Mouse (Mus musculus) heart, adult 2 months (tissue): ENCODE results near the gene Pkmyt1.

Experiments used
- CTCF ChIP-seq: fragments of 200-600 bp; IDR thresholded peaks from 2 replicates; pipeline ENCODE4 v1.8.1; 2022; ENCODE audit warnings: antibody characterized with exemption, mild to moderate bottlenecking, moderate library complexity
- EP300 ChIP-seq: fragments of 200-500 bp; IDR thresholded peaks from 2 replicates; pipeline ENCODE4 v1.6.1; 2011; ENCODE audit warnings: low read depth, low read length, control low read depth; ENCODE audit not compliant: insufficient read depth
- POLR2A ChIP-seq: fragments of 200-500 bp; IDR thresholded peaks from 2 replicates; pipeline ENCODE4 v1.6.1; 2011; ENCODE audit warnings: mild to moderate bottlenecking, low read depth, low read length, control low read depth; ENCODE audit not compliant: insufficient read depth

- TF ChIP-seq CTCF (no peak), EP300 (no peak), POLR2A (no peak)
These were observed 4.3 kb downstream of the Pkmyt1 start for GRCm38 (mm10) chr17:23730441-23730840.
